Mouse (Mus musculus) ES-Bruce4 (cell line): ENCODE data around the gene Phlpp2. TPM values are rescaled to one million over a fixed set of nuclear protein-coding genes. Genes with fewer than 3 reads are reported as not detected.

Experiments
- H3K27ac ChIP-seq: 2 replicates; pipeline ENCODE4 v1.5.1; 2012; ENCODE audit warnings: low read length, inconsistent platforms; ENCODE audit not compliant: insufficient read depth
- H3K27me3 ChIP-seq: 2 replicates; pipeline ENCODE4 v1.6.1; 2012; ENCODE audit warnings: mild to moderate bottlenecking, low read length, inconsistent platforms; ENCODE audit not compliant: control insufficient read depth, poor library complexity, insufficient read depth, severe bottlenecking
- H3K36me3 ChIP-seq: 2 replicates; pipeline ENCODE4 v1.6.1; 2012; ENCODE audit warnings: inconsistent platforms, mild to moderate bottlenecking, low read length, moderate library complexity; ENCODE audit not compliant: control insufficient read depth, poor library complexity, insufficient read depth, severe bottlenecking
- H3K4me1 ChIP-seq: one replicate; pipeline ENCODE4 v1.8.1; 2011; ENCODE audit warnings: low read length; ENCODE audit not compliant: control insufficient read depth, insufficient read depth
- H3K4me3 ChIP-seq: 2 replicates; pipeline ENCODE4 v1.5.1; 2011; ENCODE audit warnings: low read depth, mild to moderate bottlenecking, low read length
- H3K9ac ChIP-seq: 2 replicates; pipeline ENCODE4 v1.6.1; 2012; ENCODE audit warnings: low read depth, mild to moderate bottlenecking, inconsistent platforms; ENCODE audit not compliant: poor library complexity, severe bottlenecking
- H3K9me3 ChIP-seq: replicated peaks from 2 replicates; pipeline ENCODE4 v1.6.1; 2012; ENCODE audit warnings: mild to moderate bottlenecking, low read length, inconsistent platforms; ENCODE audit not compliant: control insufficient read depth, poor library complexity, insufficient read depth, severe bottlenecking
- CTCF ChIP-seq: IDR thresholded peaks from one replicate; pipeline ENCODE4 v1.8.1; 2011; ENCODE audit warnings: low read depth, low read length
- EP300 ChIP-seq: IDR thresholded peaks from 2 replicates; pipeline ENCODE4 v1.6.1; 2011; ENCODE audit warnings: low read depth, low read length; ENCODE audit not compliant: insufficient read depth
- POLR2A ChIP-seq: IDR thresholded peaks from one replicate; pipeline ENCODE4 v1.8.1; 2011; ENCODE audit warnings: low read length; ENCODE audit not compliant: insufficient read depth
- polyA plus RNA-seq: library from polyadenylated mRNA; stranded (reverse); fragments of >200 nt; gene quantifications from 2 replicates; pipeline ENCODE4 v1.2.4, GENCODE M21; 2011; ENCODE audit warnings: low read depth; ENCODE audit not compliant: missing spikeins, insufficient read depth, insufficient read length

Phlpp2 gene
- polyA plus RNA-seq, 1 experiment: 10.2 TPM

DNA sequence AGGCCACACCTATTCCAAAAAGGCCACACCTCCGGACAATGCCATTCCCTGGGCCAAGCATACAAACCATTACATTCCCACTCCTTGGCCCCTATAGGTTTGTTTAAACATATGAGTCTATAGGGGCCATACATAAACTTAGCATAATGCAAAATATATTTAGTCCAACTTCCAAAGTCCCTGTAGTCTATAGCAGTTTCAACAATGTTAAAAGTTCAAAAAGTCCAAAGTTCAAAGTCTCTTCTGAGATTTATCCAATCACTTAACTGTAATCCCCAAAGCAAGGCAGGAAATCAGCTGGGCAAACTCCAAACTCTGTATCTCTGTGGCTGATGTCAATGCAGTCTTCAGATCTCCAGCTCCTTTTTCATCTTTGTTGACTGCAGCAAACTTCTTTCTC lies 20.9 kb downstream of the Phlpp2 start:
- Histone ChIP-seq H3K27ac (no peak overlapping the region), H3K9me3 (peaks cover 3% of the 10 kb centered on the region; the same call in 1 of the 2 replicates), H3K27me3 (no peaks in the 10 kb centered on the region), H3K4me3 (no peak overlapping the region), H3K9ac (no peak overlapping the region), H3K36me3 (no peaks in the 10 kb centered on the region), H3K4me1 (no peaks in the 10 kb centered on the region)
- TF ChIP-seq POLR2A (no peak), CTCF (no peak), EP300 (no peak)

DNA sequence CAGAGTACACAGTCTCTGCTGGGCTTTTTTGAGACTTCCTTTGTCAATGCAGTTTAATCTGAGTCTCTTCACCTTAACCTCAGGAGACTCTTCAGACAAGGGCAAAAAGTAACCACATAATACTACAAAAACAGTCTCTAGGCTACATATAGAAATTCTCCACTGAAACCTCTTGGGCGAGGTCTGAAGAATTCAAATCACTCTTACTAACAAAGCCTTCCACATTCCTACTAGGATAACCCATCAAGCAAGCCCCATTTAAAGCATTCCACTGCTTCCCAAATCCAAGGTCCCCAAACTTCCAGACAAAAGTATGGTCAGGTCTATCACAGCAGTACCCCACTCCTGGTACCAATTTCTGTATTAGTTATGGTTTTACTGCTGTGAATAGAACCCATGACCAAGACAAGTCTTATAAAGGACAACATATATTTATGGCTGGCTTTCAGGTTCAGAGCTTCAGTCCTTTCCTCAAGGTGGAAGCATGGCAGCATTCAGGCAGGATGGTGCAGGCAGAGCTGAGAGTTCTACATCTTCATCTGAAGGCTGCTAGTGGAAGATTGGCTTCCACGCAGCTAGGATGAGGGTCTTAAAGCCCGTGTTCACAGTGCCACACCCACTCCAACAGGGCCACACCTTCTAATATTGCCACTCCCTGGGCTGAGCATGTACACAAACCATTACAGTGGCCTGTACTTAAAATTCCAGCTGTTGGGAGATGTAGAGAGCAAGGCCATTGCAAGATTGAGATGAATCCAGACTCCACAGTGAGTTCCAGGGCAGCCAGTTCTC lies 22.6 kb downstream of the Phlpp2 start:
- Histone ChIP-seq H3K4me3 (no peak overlapping the region), H3K9me3 (peaks cover 3% of the 10 kb centered on the region; the same call in 1 of the 2 replicates), H3K27ac (no peak overlapping the region), H3K9ac (no peak overlapping the region), H3K36me3 (no peaks in the 10 kb centered on the region), H3K27me3 (no peaks in the 10 kb centered on the region), H3K4me1 (peaks cover 2% of the 10 kb centered on the region)
- no peak for TF ChIP-seq POLR2A

DNA sequence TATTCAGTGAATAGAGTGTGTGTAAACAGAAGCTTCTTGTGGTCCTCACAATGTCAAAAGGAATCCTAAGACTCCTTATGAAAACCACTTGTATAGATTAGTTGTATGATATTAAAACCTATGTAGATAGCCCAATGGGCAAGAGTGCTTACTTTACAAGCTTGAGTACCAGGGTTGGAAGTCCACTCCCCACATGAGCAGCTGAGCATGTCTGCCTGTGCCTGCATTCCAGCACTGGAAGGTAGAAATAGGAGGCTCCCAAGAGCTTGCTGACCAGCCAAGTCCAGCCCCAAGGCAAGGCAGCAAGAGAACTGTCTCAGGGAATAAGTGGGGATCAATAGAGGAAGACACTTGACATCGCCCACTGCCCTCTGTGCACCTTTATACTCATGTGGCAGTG lies 26.3 kb downstream of the Phlpp2 start:
- Histone ChIP-seq H3K27ac (no peak overlapping the region), H3K9ac (no peak overlapping the region), H3K27me3 (no peaks in the 10 kb centered on the region), H3K4me1 (peaks cover 2% of the 10 kb centered on the region), H3K9me3 (peaks cover 3% of the 10 kb centered on the region; the same call in 1 of the 2 replicates), H3K4me3 (peak overlapping the region; percentile 39), H3K36me3 (no peaks in the 10 kb centered on the region)
- TF ChIP-seq POLR2A (no peak), EP300 (no peak), CTCF (no peak)

DNA sequence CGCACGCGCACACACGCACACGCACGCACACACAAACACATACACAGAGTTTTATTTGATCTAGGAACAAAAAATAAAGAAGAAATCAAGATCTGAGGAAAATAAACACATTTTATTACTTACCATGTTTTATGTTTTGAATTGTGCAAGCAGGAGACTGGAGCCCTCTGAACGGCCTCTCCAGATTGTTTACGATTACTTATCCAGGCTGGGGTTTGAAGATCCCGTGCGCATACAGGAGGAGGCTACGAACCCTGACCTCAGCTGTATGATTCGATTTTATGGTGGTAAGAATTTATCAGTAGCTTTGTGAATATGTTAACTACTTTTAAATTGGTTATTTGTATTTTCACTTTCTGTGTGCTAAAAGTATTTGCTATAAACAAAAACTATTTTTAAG lies 27.0 kb downstream of the Phlpp2 start:
- peaks cover 3% of the 10 kb centered on the region; the same call in 1 of the 2 replicates for H3K9me3 ChIP-seq
- H3K4me3 ChIP-seq: peak overlapping the region; percentile 39
- peaks cover 2% of the 10 kb centered on the region for H3K4me1 ChIP-seq
- no peak overlapping the region for H3K9ac ChIP-seq
- H3K27me3 ChIP-seq: no peaks in the 10 kb centered on the region
- no peaks in the 10 kb centered on the region for H3K36me3 ChIP-seq
- TF ChIP-seq POLR2A: no peak
- no peak for TF ChIP-seq CTCF
- TF ChIP-seq EP300: no peak
- H3K27ac ChIP-seq: no peak overlapping the region

DNA sequence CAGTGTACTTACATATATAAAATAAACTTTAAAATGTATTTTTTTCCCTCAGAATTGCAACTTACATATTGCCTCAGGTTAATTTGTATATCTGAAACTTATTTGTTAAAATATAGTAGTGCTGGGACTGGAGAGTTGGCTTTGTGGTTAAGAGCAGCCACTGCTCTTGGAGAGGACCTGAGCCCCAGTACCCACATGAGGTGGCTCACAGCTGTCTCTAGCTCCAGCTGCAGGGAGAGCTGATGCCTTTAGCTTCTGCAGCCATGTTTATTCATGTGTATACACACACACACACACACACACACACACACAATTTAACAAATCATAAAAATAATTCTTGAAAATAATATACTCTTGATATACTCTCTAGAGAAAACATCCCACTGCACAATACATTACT lies 34.0 kb downstream of the Phlpp2 start:
- no peaks in the 10 kb centered on the region for H3K36me3 ChIP-seq
- H3K4me1 ChIP-seq: no peaks in the 10 kb centered on the region
- H3K27ac ChIP-seq: no peak overlapping the region
- no peaks in the 10 kb centered on the region for H3K9me3 ChIP-seq
- H3K9ac ChIP-seq: no peak overlapping the region
- TF ChIP-seq EP300 (no peak), POLR2A (no peak), CTCF (no peak)
- no peaks in the 10 kb centered on the region for H3K27me3 ChIP-seq
- H3K4me3 ChIP-seq: no peak overlapping the region

DNA sequence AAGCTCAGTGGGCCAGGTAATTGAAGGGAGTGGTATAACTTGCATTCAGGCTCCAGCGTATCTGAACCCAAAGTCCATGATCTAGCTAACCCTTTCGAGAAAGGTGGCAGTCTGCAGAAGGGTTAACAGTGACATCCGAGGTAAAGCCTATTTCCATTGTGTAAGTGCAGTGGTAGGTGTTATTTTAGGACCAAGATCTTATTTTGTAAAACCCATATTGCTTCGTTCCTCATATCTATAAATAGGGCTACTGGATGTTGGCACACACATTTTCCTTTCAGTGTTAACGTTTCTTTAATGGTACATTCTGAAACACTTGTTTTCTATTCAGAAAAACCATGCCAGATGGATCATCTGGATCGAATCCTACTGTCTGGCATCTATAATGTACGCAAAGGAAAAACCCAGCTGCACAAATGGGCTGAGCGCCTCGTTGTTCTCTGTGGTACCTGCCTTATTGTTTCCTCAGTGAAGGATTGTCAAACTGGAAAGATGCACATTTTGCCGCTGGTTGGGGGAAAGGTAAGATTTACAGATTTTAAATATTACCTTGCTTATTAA lies 35.6 kb downstream of the Phlpp2 start:
- Histone ChIP-seq H3K27me3 (no peaks in the 10 kb centered on the region), H3K36me3 (no peaks in the 10 kb centered on the region), H3K4me1 (no peaks in the 10 kb centered on the region), H3K9me3 (no peaks in the 10 kb centered on the region), H3K9ac (no peak overlapping the region), H3K4me3 (no peak overlapping the region), H3K27ac (no peak overlapping the region)
- TF ChIP-seq EP300 (no peak), POLR2A (no peak), CTCF (no peak)
